Mouse (Mus musculus) spleen, postnatal 36 days (tissue): ENCODE measurements at regions not wholly inside any gene's neighbourhood (a gene's known extent, or its start where the extent isn't known, plus 50 kb on each side); places are given as distances from the start of the nearest gene placed in this dataset.

Experiments
- DNase-seq, 2 experiments: peaks; one replicate each; pipeline ENCODE4 v3.0.0; 2022; ENCODE audit warnings: low spot score in 2 of 2, mixed read lengths in 1 of 2

GRCm38 (mm10) chr9:47346527-47347111 is 183.4 kb upstream of the Cadm1 start:
- DNase-seq: no peak

GRCm38 (mm10) chr9:47350301-47350700 is 179.7 kb upstream of the Cadm1 start:
- DNase-seq: no peak

GRCm38 (mm10) chr9:47351036-47351435 is 178.9 kb upstream of the Cadm1 start:
- DNase-seq: no peak

GRCm38 (mm10) chr9:47353017-47353416 is 177.0 kb upstream of the Cadm1 start:
- no peak for DNase-seq

- DNase-seq: no peak
These were observed 176.0 kb upstream of the Cadm1 start for GRCm38 (mm10) chr9:47353972-47354371.

GRCm38 (mm10) chr9:47354423-47354822 is 175.6 kb upstream of the Cadm1 start:
- no peak for DNase-seq

GRCm38 (mm10) chr9:47354866-47355265 is 175.1 kb upstream of the Cadm1 start:
- no peak for DNase-seq

- no peak for DNase-seq
These were observed 172.1 kb upstream of the Cadm1 start for GRCm38 (mm10) chr9:47357756-47358399.

GRCm38 (mm10) chr9:47358400-47358767 is 171.6 kb upstream of the Cadm1 start:
- DNase-seq: no peak

GRCm38 (mm10) chr9:47363086-47363485 is 166.9 kb upstream of the Cadm1 start:
- DNase-seq: no peak

GRCm38 (mm10) chr9:47364762-47365161 is 165.2 kb upstream of the Cadm1 start:
- no peak for DNase-seq

- DNase-seq: no peak
These were observed 162.6 kb upstream of the Cadm1 start for GRCm38 (mm10) chr9:47367266-47367957.

GRCm38 (mm10) chr9:47368015-47368901 is 161.7 kb upstream of the Cadm1 start:
- DNase-seq: no peak

GRCm38 (mm10) chr9:47372296-47372695 is 157.7 kb upstream of the Cadm1 start:
- no peak for DNase-seq

- no peak for DNase-seq
These were observed 155.9 kb upstream of the Cadm1 start for GRCm38 (mm10) chr9:47374086-47374485.

- no peak for DNase-seq
These were observed 153.3 kb upstream of the Cadm1 start for GRCm38 (mm10) chr9:47376645-47377044.

- DNase-seq: no peak
These were observed 151.4 kb upstream of the Cadm1 start for GRCm38 (mm10) chr9:47378541-47378940.

- DNase-seq: no peak
These were observed 149.6 kb upstream of the Cadm1 start for GRCm38 (mm10) chr9:47380361-47380760.

GRCm38 (mm10) chr9:47384185-47384854 is 145.7 kb upstream of the Cadm1 start:
- DNase-seq: no peak

GRCm38 (mm10) chr9:47386646-47387045 is 143.3 kb upstream of the Cadm1 start:
- no peak for DNase-seq

GRCm38 (mm10) chr9:47387221-47387620 is 142.8 kb upstream of the Cadm1 start:
- DNase-seq: no peak
